Mouse (Mus musculus): ENCODE measurements around the gene Defb48.

Defb48 gene

GRCm38 (mm10) chr14:62984410-62984809 is at the start of gene Defb48:
Defb48 (minus strand) TSS chr14:62984510.
- no peak for DNase-seq (ENCODE audit: low read depth, low spot score)

GRCm38 (mm10) chr14:63020524-63021156 is 36.3 kb upstream of the Defb48 start:
- DNase-seq (ENCODE audit: low read depth, low spot score), result no peak

DNA sequence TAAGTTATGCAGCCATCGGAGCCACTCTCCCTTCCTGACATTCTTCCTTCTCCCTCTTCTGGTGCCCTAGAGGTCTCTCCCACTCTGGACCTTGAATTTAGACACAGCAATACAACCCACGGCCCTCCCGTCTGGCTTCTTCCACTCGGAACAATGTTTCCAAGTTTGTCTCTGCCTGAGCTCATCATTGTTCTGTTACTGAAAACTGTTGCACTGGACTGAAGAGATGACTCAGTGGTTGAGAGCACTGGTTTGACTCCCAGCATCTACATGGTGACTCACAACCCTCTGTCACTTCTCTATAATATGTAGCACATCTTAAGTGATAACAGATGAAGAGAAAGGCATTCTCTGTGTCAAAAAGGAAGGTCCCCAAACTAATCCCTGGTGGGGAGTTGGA is 30.4 kb upstream of the Defb48 start:
- no peak for DNase-seq (ENCODE audit: low read depth, low spot score)

DNA sequence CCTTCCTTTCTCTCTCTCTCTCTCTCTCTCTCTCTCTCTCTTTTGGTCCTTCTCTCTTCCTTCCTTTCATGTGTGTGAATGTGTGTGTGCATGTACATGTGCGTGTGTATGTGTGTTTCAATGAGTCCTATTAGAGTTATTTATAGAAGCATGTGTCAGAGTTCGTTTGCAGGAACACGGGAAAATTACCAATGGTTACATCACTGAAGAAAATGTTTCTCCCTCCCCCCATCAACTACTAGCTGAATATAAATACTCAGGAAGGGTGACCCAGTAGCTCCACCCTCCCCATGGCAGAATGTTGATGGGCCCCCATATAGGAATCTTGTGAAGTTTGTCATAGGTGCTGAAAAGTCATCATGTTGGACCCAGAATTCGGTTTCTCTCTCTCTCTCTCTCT is 28.8 kb upstream of the Defb48 start:
- DNase-seq (ENCODE audit: low read depth, low spot score), result no peak

DNA sequence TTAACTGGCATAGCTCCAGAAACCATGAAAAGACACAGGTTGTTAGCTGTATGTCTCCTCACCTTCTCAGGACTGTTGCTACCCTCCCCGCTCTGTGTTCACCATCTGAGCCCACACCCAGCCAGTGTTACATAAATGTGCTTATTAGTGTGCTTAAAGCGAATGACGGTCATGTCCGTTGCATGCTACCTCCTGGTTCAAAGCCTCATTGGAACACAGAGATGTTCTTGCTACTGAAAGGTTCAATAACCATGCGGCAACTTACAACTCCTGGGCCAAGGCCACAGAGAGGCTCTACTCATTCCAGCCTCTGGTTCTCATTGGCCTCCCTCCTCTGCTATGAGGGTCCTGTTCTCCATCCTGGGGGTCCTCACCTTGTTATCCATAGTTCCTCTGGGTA is 27.2 kb upstream of the Defb48 start, which contains the start of gene Defb43:
Defb43 (plus strand) TSS at position 301 of the 400 bp plus-strand sequence.
- DNase-seq (ENCODE audit: low read depth, low spot score), result no peak

- no peak for DNase-seq (ENCODE audit: low read depth, low spot score)
These were observed 18.3 kb upstream of the Defb48 start for GRCm38 (mm10) chr14:63002588-63002987.

GRCm38 (mm10) chr14:62998977-62999376 is 14.7 kb upstream of the Defb48 start:
- no peak for DNase-seq (ENCODE audit: low read depth, low spot score)

GRCm38 (mm10) chr14:62997777-62998176 is 13.5 kb upstream of the Defb48 start, which contains the start of gene Defb47:
Defb47 (plus strand) TSS chr14:62998077.
- DNase-seq (ENCODE audit: low read depth, low spot score), result no peak

DNA sequence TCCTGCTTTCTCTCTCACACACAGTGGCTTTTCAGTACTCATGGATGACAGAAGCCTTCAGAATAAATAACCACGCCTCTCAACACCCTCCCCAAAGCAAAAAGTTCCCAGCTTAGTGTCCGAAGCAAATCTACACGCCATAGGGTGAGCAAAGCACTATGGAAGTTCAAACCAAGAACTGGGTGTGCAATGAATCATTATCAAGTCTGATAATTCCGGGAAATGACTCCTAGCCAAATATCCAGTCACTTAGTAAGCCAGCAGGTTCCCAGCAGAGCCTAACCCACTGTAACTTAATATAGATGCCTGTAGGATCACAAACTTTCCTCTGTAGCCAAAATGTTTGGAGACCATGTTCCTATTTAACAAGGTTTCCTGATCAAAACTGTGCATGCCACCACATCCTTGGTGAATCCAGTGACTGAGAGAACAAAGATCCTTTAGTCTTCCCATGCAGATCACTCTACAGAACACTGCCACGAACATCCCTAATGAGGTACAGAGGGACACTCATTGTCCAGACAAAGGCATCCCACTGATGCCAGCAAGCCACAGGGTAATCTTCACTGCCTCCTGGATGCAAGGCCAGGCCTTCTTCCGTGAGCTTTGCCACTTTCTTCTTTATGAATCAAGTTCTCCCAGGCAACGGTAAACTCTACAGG is 7.7 kb upstream of the Defb48 start:
- DNase-seq (ENCODE audit: low read depth, low spot score), result no peak

DNA sequence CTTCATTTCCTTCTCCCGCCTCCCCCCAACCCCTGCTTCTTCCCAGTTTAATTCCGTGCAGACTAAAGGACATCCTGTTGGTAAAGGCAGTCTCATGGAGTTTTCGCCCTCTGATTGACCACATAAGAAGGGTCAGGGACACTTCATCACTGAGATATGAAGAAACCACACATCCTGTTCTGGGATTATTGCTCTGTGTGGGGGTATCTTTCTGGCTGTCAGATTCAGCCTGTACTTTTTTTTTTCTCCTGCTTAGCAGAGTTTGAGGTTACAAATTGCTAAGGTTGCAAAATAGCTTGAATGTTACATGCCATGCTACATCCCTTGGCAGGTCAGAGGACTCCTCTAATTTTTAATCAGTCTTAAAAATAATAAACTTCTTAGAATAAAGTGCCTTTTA is 7.0 kb upstream of the Defb48 start:
- no peak for DNase-seq (ENCODE audit: low read depth, low spot score)

- DNase-seq (ENCODE audit: low read depth, low spot score), result no peak
These were observed 4.5 kb downstream of the Defb48 start for GRCm38 (mm10) chr14:62979815-62980214.

GRCm38 (mm10) chr14:62975046-62975445 is 9.3 kb downstream of the Defb48 start:
- peak; percentile 61 for DNase-seq (ENCODE audit: low read depth, low spot score)

DNA sequence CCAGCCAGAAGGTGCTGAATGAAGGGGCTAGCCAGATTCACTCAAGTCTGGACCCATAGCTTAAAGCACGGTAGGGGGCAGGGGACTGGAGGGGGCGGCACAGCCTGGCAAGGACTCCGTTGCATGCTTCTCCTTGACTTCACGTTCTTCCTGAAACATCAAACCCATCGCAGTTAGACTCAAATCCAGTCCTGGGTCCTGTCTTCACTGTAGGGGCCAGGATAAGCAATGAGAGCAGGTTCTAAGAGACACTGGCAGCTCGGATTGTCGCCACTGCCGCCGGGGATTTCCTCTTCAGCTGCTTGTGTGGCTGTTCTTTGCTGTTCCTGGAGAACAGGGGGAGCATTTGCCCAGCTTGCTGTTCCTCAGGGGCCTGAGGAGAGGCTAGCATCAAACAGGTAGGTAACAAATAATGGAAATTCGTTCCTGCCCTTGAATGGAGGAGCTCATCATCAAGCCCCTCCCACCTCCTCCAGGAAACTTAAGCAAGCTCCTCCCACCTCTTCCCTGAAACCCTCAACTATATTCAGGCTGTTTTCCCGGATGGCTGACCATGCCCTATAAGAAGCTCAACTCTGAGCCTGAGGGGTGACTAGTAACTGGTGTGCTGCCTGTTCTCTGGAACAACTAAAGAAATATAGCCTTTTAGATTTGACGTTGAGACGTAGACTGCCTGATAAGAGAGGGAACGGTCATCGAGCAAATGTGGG is 18.3 kb downstream of the Defb48 start:
- peak; percentile 54 for DNase-seq (ENCODE audit: low read depth, low spot score)

GRCm38 (mm10) chr14:62965342-62965741 is 19.0 kb downstream of the Defb48 start:
- DNase-seq (ENCODE audit: low read depth, low spot score), result peak; percentile 42

DNA sequence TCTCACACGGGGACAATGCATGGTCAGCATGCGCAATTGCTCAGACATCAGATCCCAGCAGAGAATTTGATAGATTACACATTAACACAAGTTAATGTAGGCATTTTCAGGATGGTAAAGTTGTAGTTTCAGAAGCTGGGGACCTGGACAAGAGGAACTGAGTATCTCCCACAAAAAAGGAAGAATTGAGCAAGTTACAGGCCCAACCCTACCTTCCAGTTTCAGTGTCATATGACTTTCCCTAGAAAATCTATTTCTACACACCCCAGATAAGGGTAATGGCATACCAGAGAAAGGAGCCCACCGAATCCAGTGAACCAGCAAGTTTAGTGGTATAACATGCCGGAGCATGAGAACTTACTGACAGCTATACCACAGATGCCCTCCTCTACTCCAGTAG is 20.7 kb downstream of the Defb48 start:
- DNase-seq (ENCODE audit: low read depth, low spot score), result no peak

- DNase-seq (ENCODE audit: low read depth, low spot score), result no peak
These were observed 28.2 kb downstream of the Defb48 start for GRCm38 (mm10) chr14:62956091-62956490.

DNA sequence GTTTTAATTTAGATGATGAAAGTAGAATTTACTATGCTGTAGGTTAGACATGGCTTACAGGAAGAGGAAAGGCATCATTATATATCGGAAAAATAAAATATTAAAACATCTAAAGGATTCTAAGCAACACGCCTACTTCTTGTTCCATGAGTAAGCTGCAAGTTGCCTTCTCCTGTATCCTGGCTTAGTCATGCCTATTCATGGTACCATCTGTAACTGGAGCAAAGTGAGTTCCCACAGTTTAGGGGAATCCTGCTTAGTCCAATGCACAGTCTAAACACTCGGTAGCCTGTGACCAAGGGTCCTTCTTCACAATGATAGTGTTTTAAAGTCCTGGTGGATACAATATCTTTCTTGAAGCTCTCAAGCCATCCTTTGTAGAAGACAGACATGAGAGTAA is 37.5 kb downstream of the Defb48 start:
- DNase-seq (ENCODE audit: low read depth, low spot score), result no peak

DNA sequence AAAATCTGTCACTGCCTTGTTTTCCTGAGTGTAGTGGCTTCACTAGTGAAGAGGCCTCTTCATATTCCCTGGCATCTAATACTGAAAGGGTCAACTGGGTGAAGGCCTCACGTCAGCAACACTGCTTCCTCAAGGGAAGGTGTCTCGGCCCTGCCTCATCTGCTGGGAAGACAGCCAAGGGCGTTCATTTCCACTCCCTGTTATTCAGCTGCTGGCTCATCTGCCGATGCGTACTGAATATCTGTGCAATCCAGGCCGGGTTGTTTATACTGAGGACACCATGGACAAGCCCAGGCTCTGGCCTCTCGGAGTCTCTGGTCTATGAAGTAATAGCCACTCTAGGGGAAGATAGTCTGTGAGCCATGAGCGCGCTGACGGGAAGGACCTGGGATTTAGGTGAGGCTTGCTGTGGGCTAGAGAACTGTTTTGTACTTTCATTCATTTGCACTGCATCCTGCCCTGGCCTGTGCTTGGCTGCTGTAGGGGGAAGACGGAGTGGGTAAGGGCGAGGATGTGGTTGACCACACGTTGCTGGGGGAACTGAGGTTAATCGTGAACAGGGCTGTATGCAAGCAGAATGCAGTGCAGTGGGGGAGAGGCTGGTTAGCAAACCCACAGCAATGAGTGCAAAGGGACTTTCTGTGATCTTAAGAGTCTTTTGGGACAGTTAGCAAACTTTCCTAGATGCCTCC is 43.8 kb downstream of the Defb48 start:
- DNase-seq (ENCODE audit: low read depth, low spot score), result no peak

DNA sequence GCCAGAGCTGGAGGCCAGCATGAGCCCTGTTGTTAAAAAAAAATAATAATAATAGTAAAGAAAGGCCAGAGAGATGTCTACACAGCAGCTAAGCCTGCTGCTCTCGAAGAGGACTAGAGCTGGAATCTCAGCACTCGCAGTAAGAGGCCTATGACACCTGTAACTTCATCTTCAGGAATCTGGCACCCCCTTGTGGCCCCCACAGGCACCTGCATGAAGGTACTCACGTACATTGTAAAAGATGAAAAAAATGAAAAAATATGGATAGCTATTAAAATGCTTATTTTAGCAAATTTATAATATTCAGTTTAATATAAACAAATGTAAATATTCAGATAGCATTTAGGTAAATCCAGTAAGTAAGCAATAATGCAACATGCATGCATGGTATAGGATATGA is 44.9 kb downstream of the Defb48 start:
- peak; percentile 54 for DNase-seq (ENCODE audit: low read depth, low spot score)

- peak; percentile 84 for DNase-seq (ENCODE audit: low read depth, low spot score)
These were observed 46.6 kb downstream of the Defb48 start for GRCm38 (mm10) chr14:62937675-62938074.

DNA sequence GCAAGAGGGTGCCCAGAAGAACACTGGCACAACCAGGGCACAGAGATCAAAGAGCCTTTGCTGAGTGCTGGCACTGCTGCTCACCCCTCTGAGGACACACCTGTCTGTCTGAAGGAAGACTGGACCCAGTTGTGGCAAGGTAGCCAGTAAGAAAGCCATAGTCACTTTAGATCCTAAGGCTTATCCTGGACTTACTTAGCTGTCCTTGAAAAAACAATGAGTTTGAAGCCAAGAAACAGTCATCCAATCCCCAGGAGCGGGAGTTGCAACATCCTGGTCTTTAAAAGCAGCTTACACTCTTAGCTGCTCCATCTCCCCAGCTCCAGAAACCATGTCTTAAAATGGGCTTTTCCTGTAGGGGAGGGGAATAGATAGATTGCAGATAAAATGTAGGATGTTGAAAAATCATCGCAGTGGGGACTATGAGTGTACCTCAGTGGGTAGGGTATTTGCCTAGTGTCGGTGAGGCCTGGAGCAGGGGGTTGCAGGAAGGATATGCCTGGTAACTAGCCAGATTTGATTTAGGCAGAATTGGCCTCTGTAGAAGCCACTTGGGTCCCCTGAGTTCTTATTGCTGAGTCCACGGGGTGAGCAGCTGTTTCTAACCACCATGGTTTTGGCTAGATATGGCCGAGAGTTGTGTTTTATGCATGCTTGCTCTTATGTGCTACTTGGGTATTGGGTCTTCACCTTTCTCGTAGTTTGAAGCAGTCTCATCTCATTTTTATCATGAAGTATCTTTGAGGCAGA is 47.5 kb downstream of the Defb48 start:
- no peak for DNase-seq (ENCODE audit: low read depth, low spot score)

All from R1 (cell line).